Mouse (Mus musculus) embryo, embryonic 11.5 days (tissue): Measurements from ENCODE around the gene Cd209g.
A peak's percentile ranks its signal among the peaks of the same experiment; 100 is the strongest.
"Not testable (repeated sequence)": the region's sequence is repeated elsewhere in the genome, so short reads cannot be mapped to it uniquely, and the experiment has no call there.

Experiments used
- DNase-seq: peaks from one replicate; pipeline ENCODE4 v3.0.0-alpha.2; 2012; ENCODE audit warnings: low read depth, low spot score

Gene Cd209g

DNA sequence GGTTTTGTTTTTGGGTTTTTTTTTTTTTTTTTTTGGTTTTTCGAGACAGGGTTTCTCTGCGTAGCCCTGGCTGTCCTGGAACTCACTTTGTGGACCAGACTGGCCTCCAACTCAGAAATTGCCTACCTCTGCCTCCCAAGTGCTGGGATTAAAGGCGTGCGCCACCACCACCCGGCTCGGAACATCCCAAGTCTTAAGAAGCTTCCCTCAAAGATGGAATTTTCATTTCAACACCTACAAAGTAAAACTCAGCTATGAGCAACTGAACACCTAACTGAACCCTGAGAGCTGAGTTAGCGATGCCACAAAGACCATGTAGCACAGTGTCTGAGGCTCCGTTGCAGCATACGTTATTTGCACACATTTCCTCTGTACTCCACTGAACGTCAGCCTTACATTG is at the start of gene Cd209g:
TSS of gene Cd209g (plus strand) at position 301 of the 400 bp plus-strand sequence.
- no peak for DNase-seq

DNA sequence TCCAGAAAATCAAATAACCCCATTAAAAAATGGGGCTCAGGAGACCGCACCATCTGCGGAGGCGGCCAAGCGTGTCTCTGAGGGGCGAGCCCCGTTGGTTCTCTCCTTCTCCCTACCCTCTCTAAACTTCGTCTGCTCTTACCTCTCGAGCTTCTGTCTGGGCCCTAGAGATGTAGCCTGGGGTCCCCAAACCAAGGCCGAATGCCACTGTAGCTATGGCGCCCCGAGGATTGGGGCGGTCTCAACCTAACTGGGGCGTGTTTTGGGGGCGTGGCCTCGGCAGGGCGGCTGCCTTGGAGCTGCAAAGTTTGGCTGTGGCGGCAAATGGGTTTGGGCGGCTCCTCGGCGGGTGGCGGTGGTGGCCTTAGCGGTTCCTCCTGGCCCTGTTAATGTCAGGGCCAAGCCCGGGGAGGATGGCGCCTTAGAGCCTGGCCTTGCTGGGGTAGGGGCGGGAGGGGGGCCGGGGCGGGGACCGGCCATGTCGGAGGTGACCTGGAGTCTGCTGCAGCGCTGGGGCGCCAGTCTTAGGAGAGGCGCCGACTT is 46.6 kb upstream of the Cd209g start:
- DNase-seq, result peak; percentile 1

DNA sequence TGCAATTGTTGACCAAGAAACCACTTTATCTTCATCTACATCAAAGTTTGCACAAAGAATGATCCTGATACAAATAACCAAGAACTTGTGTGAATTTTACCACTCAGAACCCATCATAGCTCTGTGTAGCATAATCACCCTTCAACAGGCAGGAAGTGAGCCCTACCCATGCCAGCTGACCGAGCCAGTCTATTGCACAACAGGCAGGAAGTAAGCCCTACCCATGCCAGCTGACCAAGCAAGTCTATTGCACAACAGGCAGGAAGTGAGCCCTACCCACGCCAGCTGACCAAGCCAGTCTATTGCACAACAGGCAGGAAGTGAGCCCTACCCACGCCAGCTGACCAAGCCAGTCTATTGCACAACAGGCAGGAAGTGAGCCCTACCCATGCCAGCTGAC is 45.4 kb upstream of the Cd209g start:
- not testable (repeated sequence) for DNase-seq

DNA sequence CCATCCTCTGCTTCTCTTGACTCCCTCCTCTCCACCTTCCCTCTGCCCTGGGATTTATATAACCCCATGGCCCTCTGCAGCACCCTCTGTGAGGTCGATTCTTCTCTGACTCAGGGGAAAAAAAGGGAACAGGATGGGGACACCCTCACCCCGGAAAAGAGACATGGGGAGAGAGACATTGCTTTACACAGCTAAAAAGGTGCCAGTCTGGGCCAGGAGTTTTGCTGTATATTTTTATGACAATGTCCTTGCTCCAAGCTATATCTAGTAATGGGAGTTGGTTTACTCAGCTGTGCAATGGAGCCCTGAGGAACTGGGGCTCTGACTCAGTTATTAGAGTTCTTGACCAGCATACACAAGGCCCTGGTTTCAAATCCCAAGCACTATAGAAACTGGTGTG is 28.2 kb upstream of the Cd209g start, which contains the start of gene Cd209f:
TSS of gene Cd209f (minus strand) at position 101 of the 400 bp plus-strand sequence.
- not testable (repeated sequence) for DNase-seq

DNA sequence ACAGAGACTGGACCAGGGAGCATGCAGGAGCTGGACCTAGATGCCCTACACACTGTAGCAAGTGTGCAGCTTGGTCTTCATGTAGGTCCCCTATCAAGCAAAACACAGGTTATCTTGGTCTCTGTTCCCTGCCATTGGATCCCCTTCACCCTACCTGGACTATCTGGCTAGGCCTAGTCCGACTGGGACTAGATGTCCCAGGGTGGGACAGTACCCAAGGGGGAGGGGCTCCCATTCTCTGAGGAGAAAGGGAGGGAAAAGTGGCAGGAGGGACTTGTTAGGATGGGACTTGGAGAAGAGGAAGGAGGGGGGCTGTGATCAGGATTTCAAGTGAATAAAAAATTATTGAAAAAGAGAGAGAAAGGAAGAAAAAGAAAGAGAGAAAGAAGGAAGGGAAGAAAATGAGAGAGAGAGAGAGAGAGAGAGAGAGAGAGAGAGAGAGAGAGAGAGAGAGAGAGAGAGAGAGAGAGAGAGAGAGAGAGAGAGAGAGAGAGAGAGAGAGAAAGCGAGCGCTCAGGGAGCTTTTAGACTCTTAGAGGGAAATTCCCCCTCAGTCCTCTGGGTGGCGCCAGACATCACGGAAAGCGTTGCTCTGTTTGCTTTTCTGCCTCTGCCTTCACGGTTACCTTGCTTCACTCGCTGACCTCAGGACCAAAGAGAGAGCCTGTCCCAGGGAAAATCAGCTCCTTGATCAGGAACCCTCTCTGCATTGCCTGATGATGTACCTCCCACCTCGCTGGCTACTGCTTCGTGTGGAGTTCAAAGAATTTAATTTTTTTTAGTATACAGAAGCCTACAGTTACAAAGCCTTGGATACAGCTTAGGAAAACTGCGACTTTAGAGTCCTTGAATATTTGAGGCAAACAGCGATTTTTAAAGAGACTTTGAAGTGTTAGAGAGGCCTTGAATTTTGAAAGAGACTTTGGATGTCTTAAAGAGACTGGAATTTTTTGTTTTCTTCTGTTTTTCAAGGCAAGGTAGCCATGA is 6.1 kb downstream of the Cd209g start:
- peak; percentile 67 for DNase-seq

DNA sequence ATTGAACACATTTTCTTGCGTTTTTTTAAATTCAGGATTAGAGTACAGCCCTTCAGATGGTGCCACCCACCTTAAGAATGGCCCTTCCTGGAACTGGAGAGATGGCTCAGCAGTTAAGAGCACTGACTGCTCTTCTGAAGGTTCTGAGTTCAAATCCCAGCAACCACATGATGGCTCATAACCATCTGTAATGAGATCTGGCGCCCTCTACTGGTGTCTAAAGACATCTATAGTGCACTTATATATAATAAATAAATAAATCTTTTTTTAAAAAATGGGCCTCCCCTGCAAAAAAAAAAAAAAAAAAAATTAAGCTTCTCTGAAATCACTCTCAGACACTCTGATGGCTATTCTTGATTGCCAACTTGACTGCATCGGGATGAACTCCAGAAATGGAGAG is 7.8 kb downstream of the Cd209g start:
- DNase-seq, result no peak

DNA sequence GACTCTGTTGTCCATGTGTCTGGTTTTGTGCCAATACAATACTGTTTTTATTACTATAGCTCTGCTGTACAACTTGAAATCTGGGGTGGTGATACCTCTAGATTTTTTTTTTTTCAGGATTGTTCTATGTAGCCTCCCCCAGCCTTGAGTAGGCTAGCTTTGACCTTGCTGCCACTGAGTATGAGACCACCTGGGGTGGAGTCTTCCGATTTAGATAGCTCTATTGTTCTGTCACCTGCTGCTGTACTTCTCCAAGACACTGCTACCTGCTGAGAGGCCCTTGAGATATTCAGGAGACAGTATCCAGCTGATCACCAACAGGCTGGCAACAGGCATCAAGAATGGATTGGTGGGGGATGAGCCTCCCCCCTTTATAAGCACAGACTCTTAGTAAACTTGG is 13.4 kb downstream of the Cd209g start:
- DNase-seq, result no peak

DNA sequence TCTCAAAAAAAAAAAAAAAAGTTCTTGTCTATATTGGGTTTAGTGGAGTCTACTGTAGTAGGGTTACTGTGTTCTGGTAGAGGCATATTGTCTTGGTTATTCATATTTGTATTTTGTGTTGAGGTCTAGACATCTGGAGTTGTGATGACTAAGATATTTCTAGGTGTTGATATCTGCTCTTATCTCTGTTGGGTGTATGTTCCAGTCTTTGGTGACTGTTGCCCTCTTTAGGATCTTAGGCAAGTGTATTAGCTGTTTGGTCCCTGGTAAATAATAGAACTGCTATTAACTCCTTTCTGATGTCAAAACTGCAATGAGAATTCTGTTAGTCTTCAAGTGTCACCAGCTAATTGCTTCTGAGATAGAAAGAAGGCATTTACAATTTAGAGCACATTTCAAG is 21.0 kb downstream of the Cd209g start:
- no peak for DNase-seq

DNA sequence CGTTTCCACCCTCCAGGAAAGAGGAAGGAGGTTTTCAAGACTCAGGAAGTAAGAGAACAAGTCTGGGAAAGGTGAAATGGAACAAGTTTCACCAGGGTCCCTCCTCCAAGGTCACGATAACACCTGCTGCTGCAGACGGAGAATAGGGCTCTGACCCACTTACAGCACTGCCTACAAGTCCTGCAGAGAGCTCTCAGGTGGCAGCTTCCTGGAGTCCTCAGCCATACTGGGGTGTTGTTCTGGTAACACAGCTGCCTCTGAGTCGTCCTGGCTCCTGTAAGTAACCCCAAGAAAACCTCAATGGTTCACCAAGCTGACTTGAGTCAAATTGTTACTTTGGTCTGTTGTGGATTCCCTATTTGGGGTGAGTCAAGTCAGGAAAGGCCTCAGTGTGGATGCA is 28.9 kb downstream of the Cd209g start:
- no peak for DNase-seq

DNA sequence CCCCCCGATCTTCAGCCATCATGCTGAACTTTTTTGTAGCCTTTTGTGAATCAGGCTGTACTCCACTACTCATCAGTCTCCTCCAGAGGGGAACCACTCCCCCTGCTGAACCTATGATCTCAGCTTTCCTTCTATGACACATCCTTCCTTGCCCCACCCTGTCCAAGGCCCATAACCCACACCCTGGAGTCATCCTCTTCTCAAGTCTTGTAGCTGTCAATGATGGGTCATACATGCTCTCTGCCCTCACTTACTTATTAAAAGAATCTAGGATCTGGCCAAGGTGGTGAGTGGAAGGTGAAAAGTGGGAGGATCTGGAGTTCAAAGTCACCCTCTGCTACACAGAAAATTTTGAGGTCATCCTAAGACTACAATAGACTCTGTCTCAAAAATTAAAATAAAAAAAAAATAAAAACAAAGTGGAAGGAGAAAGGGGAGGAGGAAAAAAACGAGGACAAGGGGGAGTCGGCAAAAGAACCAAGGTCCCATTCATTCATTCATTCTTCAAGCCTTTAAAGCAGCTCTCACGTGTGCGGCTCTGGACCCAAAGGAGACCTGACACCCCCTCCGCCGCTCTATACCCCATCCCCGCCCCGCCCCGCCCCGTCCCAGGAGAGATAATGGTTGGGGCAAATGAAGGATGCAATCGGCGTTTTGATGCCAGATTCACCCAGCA is 31.4 kb downstream of the Cd209g start:
- DNase-seq, result no peak

DNA sequence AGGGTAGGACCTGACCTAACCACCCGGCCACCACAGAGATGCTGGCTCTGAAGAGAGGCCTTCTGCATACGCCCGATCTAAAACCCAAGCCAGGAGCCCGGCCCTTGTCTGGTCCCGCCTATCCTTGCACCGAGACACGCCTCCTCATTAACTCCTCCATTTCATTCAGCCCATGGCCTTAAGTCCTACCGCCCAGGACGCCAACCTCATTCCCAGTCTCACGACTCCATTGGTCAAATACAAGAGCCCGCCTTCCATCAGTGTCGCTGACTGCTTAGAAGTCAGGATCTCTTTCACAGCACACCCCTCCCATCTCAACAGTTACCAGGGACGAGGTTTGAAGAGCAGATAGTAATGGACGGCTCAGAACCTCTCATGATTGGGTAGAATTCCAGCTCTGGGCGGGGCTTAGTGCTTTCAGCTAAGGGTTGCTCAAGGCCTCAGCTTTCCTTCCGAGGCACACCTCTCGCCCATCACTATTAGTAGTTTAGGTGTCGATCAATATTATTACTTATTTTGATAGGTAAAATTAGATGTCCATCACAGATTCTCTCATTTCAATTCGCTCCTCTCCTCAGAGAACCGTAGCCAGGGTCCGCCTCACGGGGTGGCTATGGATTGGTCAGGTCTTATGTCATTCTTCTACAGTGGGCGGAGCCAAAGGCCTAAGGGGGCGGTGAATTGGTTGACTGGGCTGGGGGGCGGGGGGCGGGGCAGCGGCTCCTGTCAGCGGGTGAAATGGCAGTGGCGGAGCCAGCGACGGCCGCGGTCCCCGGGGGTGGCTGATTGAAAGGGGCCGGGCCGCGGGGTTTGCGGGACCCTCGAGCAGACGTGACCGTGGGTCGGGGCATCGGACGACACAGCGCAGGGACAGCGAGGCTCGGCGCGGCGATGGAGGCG is 32.2 kb downstream of the Cd209g start, which contains the start of gene Evi5l:
TSS of gene Evi5l (plus strand) at position 716 of the 900 bp plus-strand sequence.
- DNase-seq, result peak; percentile 98

DNA sequence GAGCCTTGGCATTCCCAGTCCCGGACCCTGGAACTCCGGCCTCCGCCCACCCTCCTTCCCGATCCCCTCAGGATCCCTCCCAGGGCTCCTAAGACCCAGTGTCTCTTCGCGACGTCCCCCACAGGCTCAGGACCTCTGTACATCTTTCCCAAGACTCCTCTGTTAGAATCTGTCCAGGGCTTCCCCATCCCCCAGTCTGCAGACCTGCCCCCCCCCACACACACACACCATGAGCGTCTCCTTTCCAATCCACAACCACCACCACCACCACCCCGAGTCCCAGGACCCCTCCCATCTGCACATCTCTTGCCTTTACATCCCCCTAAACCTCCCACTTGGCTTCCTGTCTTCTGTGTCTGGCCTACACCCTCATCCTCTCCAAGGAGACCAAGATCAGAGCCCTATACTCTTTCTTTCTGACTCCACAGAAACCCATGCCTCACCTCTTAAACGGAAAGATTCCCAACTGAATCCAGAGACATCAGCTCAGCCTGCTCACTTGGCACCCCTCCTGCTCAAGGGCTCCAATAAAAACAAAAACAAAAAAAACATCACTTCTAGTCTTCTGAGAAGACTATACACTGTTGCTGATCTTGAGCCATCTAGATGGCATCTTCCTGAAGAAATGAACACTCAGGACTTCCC is 33.1 kb downstream of the Cd209g start:
- DNase-seq, result no peak

DNA sequence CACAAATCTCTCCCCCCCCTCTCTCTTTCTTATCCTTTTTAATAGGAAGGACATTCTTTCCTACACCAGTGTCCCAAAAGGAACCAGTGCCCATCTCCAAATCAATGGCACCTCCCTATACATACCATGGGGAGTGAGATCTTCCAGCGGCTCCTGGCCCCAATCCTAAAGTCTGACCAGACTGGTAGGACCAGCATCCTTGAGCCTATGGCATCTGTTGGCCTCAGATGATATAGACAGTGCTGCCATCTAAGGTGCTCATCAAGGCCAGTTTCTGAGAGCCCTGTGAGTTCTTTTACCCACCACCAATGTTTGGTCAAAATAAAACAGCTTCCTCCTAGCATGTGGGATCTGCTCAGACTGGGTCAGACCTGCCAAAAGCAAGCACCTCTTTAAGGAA is 34.0 kb downstream of the Cd209g start:
- DNase-seq, result no peak

DNA sequence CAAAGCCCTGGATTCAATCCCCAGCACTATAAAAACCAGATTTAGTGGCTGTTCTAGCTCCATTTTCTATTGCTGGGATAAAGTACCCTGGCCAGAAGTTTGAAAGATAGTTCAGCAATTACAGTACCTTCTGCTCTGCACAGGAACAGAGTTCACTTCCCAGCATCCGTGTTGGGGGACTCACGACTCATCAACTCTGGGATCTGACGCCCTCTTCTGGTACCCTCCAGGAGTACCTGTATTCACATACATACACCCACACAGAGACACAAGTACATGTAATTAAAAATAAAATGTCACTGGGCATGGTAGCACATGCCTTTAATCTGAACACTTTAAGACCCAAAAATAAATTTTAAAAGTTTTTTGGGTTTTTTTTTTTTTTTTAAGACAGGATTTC is 38.6 kb downstream of the Cd209g start:
- DNase-seq, result no peak

DNA sequence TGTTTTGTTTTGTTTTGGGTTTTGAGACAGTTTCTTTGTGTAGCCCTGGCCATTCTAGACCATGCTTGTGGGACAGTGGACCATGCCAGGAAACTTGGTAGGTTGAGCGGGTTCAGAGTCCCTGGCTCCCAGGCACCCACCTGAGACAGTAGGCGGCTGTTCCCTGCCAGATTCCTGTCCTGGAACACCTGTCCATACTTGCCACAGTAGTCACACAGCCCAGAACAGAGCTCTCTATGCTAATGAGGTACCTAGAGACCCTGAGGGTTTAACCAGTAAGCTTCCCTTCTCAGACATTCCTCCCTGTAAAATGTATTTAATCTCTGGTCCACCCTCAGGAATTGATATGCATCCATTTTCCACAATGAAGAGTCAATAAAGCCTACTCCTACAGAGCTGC is 40.1 kb downstream of the Cd209g start:
- DNase-seq, result no peak

DNA sequence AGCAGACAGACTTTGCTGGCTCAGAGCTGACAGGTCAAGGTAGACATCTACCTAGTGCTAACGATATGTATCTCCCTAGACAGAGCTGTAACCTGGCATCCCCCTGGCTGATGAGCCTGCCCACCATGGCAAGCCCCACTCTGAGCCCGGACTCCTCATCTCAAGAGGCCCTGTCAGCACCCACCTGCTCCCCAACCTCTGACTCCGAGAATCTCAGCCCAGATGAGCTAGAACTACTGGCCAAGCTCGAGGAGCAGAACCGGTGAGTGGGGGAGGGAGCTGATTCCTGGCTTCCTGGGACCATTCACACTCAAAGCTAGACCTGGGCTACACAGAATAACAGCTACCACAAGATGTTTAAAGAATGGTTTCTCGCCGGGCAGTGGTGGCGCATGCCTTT is 49.5 kb downstream of the Cd209g start:
- DNase-seq, result no peak

DNA sequence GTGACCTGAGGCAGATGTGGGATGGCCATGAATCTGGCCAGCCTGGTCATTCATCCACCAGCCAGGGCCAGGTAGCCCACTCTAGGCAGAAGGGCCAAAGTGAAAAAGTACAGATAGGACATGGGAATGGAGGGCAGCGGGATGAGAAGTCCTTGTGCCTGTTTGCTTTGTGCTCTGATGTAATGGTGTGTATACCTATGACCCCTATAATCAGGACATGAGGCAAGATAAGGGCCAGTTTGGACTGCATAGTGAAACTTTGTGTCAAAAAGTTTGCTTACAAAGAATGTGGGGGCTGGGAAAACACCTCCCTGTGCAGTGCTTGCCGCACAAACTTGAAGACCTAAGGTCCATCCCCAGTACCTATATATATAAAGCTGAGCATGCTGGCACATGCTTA is 52.3 kb downstream of the Cd209g start:
- no peak for DNase-seq
